Mouse (Mus musculus) CH12.LX (cell line): ENCODE data around the gene Etnk2.

Source experiments
- CTCF ChIP-seq, 2 experiments: IDR thresholded peaks in 1 of 2; conservative IDR thresholded peaks in 1 of 2; 2 replicates each; pipeline ENCODE4 v1.5.1; 2011 to 2012; ENCODE audit warnings: low read depth in 2 of 2, low read length in 2 of 2, improper control_type of control experiment in 1 of 2, inconsistent platforms in 1 of 2, mild to moderate bottlenecking in 1 of 2, moderate library complexity in 1 of 2
- POLR2A ChIP-seq: IDR thresholded peaks from 2 replicates; pipeline ENCODE4 v1.6.1; 2011; ENCODE audit warnings: low read depth, mild to moderate bottlenecking, improper control_type of control experiment, low read length
- TCF12 ChIP-seq: IDR thresholded peaks from 2 replicates; pipeline ENCODE4 v1.6.1; 2014; ENCODE audit warnings: low read depth, mild to moderate bottlenecking, inconsistent platforms, low read length, improper control_type of control experiment

GRCm38 (mm10) chr1:133333937-133334336 lies 29.4 kb upstream of the Etnk2 start:
- TF ChIP-seq TCF12 (no peak), CTCF (conservative IDR thresholded peaks at IDR 0.05 in 1 of 2, IDR thresholded peaks at IDR 0.05 in 1 of 2; ENCODE audit: low read depth in 2 of 2, low read length in 2 of 2) (no peak), POLR2A (no peak)
